Mouse (Mus musculus) heart, postnatal 0 days (tissue): ENCODE measurements around the gene Pin1.

Experiments used
- CTCF ChIP-seq: IDR thresholded peaks from 2 replicates; pipeline ENCODE4 v1.5.1; 2016; ENCODE audit warnings: antibody characterized with exemption, control low read depth, low read depth
- EP300 ChIP-seq: IDR thresholded peaks from 2 replicates; pipeline ENCODE4 v1.6.1; 2016; ENCODE audit warnings: antibody characterized with exemption, low read depth

GRCm38 (mm10) chr9:20662325-20662724, 10.4 kb downstream of the Pin1 start:
- TF ChIP-seq CTCF (peak; percentile 82), EP300 (no peak)
